Mouse (Mus musculus) bone marrow, adult 2 months (tissue): ENCODE data around the gene Zwilch.

Experiments
- CTCF ChIP-seq: fragments of 200-500 bp; IDR thresholded peaks from 2 replicates; pipeline ENCODE4 v1.5.1; 2011; ENCODE audit warnings: low read length, control low read depth; ENCODE audit not compliant: control insufficient read depth, insufficient read depth
- POLR2A ChIP-seq: fragments of 200-500 bp; IDR thresholded peaks from 2 replicates; pipeline ENCODE4 v1.6.1; 2011; ENCODE audit warnings: low read depth, mild to moderate bottlenecking, control low read depth, low read length, borderline replicate concordance; ENCODE audit not compliant: control insufficient read depth

DNA sequence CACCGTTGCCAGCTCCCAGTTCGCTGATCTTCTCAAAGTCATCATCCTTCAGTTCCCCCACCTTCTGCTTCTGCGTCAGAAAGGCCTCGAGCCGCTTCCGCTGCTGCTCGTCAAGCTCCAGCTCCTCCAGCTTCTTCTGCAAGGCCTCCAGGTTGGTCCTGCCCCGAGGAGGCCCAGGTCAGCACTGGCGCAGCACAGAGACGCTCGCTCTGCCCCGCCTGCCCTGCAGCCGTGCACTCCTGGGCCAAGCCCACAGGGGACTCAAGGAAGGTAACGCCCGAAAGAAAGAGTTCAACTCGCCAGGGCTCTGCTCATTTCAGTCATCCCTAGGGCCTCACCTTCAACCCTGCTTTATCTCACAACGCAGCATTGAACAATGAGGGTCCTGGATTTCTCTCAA is 41.5 kb upstream of the Zwilch start:
- no peak for TF ChIP-seq CTCF
- no peak for TF ChIP-seq POLR2A
